Mouse (Mus musculus): ENCODE measurements around the gene Mre11a. TPM values are rescaled to one million over a fixed set of nuclear protein-coding genes. Genes with fewer than 3 reads are reported as not detected.

The Mre11a gene
- polyA plus RNA-seq, 1 experiment from 2014 or later = 26.7 TPM

- WGBS (ENCODE audit: insufficient replicate concordance) = 20% methylated on average over 7 of the region's 7 CpGs
- Histone ChIP-seq H3K4me3 (no peak overlapping the region), H3K36me3 (no peaks in the 10 kb centered on the region), H3K9me3 (replicated peaks) (no peaks in the 10 kb centered on the region), H3K27me3 (replicated peaks) (peaks cover 30% of the 10 kb centered on the region), H3K4me2 (no peak overlapping the region), H3K9ac (no peak overlapping the region), H3K27ac (no peak overlapping the region), H3K4me1 (no peaks in the 10 kb centered on the region)
- no peak for ATAC-seq
Measured at GRCm38 (mm10) chr9:14764765-14765164, 19.7 kb upstream of the Mre11a start.

- ATAC-seq = no peak
- H3K27me3 ChIP-seq (replicated peaks) = peaks cover 47% of the 10 kb centered on the region
- no peaks in the 10 kb centered on the region for H3K4me1 ChIP-seq
- no peaks in the 10 kb centered on the region for H3K9me3 ChIP-seq (replicated peaks)
- H3K9ac ChIP-seq = no peak overlapping the region
- H3K4me2 ChIP-seq = no peak overlapping the region
- H3K27ac ChIP-seq = no peak overlapping the region
- H3K36me3 ChIP-seq = no peaks in the 10 kb centered on the region
- WGBS (ENCODE audit: insufficient replicate concordance) = 74% methylated on average over 5 of the region's 6 CpGs
- H3K4me3 ChIP-seq = no peak overlapping the region
Measured at GRCm38 (mm10) chr9:14769811-14770210, 14.6 kb upstream of the Mre11a start.

- Histone ChIP-seq H3K27me3 (replicated peaks) (peaks cover 47% of the 10 kb centered on the region), H3K9ac (no peak within 1 kb of the TSS), H3K36me3 (no peaks in the 10 kb centered on the region), H3K4me3 (no peak within 1 kb of the TSS), H3K27ac (no peak within 1 kb of the TSS), H3K9me3 (replicated peaks) (no peaks in the 10 kb centered on the region), H3K4me1 (no peaks in the 10 kb centered on the region), H3K4me2 (no peak within 1 kb of the TSS)
- WGBS (ENCODE audit: insufficient replicate concordance) = 27% methylated on average over 23 of the region's 23 CpGs
- no peak for ATAC-seq
Measured at GRCm38 (mm10) chr9:14770803-14771471, 13.5 kb upstream of the Mre11a start, which contains the start of gene 1700012B09Rik. Gene 1700012B09Rik (minus strand): TSS chr9:14771030.

GRCm38 (mm10) chr9:14772074-14772473, 12.4 kb upstream of the Mre11a start:
- 72% methylated on average over 2 of the region's 2 CpGs for WGBS (ENCODE audit: insufficient replicate concordance)
- Histone ChIP-seq H3K4me1 (no peaks in the 10 kb centered on the region), H3K36me3 (no peaks in the 10 kb centered on the region), H3K9me3 (replicated peaks) (no peaks in the 10 kb centered on the region), H3K27ac (no peak overlapping the region), H3K4me3 (no peak overlapping the region), H3K9ac (no peak overlapping the region), H3K27me3 (replicated peaks) (peaks cover 42% of the 10 kb centered on the region), H3K4me2 (no peak overlapping the region)
- ATAC-seq = no peak

- Histone ChIP-seq H3K36me3 (no peaks in the 10 kb centered on the region), H3K27ac (no peak overlapping the region), H3K9ac (no peak overlapping the region), H3K4me2 (no peak overlapping the region), H3K9me3 (replicated peaks) (no peaks in the 10 kb centered on the region), H3K4me1 (no peaks in the 10 kb centered on the region), H3K4me3 (no peak overlapping the region), H3K27me3 (replicated peaks) (peaks cover 28% of the 10 kb centered on the region)
- WGBS (ENCODE audit: insufficient replicate concordance) = 41% methylated on average over 2 of the region's 2 CpGs
- no peak for ATAC-seq
Measured at GRCm38 (mm10) chr9:14773813-14774212, 10.6 kb upstream of the Mre11a start.

GRCm38 (mm10) chr9:14778341-14778740, 6.1 kb upstream of the Mre11a start:
- WGBS (ENCODE audit: insufficient replicate concordance) = 54% methylated on average over 13 of the region's 13 CpGs
- Histone ChIP-seq H3K4me1 (no peaks in the 10 kb centered on the region; the same call in 1 of the 2 replicates), H3K9ac (no peak overlapping the region), H3K27ac (no peak overlapping the region), H3K9me3 (replicated peaks) (no peaks in the 10 kb centered on the region), H3K4me3 (no peak overlapping the region), H3K36me3 (peaks cover 33% of the 10 kb centered on the region), H3K4me2 (no peak overlapping the region), H3K27me3 (replicated peaks) (no peaks in the 10 kb centered on the region)
- ATAC-seq = no peak

- Histone ChIP-seq H3K36me3 (peaks cover 65% of the 10 kb centered on the region), H3K9ac (no peak overlapping the region), H3K4me1 (peaks cover 13% of the 10 kb centered on the region), H3K27me3 (replicated peaks) (no peaks in the 10 kb centered on the region), H3K27ac (no peak overlapping the region), H3K9me3 (replicated peaks) (no peaks in the 10 kb centered on the region), H3K4me3 (no peak overlapping the region), H3K4me2 (no peak overlapping the region)
- WGBS (ENCODE audit: insufficient replicate concordance) = 85% methylated on average over 6 of the region's 6 CpGs
- no peak for ATAC-seq
Measured at GRCm38 (mm10) chr9:14787356-14787755, 2.9 kb downstream of the Mre11a start.

GRCm38 (mm10) chr9:14805714-14806113, 21.3 kb downstream of the Mre11a start:
- Histone ChIP-seq H3K4me2 (no peak overlapping the region), H3K4me1 (no peaks in the 10 kb centered on the region), H3K27ac (no peak overlapping the region), H3K9me3 (replicated peaks) (no peaks in the 10 kb centered on the region), H3K9ac (no peak overlapping the region), H3K4me3 (no peak overlapping the region), H3K27me3 (replicated peaks) (no peaks in the 10 kb centered on the region), H3K36me3 (peaks cover 95% of the 10 kb centered on the region)
- ATAC-seq = no peak
- WGBS (ENCODE audit: insufficient replicate concordance) = 91% methylated on average over 2 of the region's 2 CpGs

- Histone ChIP-seq H3K4me3 (no peak overlapping the region), H3K9ac (no peak overlapping the region), H3K27me3 (replicated peaks) (no peaks in the 10 kb centered on the region), H3K27ac (no peak overlapping the region), H3K4me2 (no peak overlapping the region), H3K4me1 (no peaks in the 10 kb centered on the region), H3K9me3 (replicated peaks) (no peaks in the 10 kb centered on the region), H3K36me3 (peaks cover 95% of the 10 kb centered on the region)
- ATAC-seq = no peak
- WGBS (ENCODE audit: insufficient replicate concordance) = 91% methylated on average over 1 of the region's 1 CpGs
Measured at GRCm38 (mm10) chr9:14806786-14807185, 22.3 kb downstream of the Mre11a start.

GRCm38 (mm10) chr9:14810111-14810510, 25.7 kb downstream of the Mre11a start:
- H3K4me3 ChIP-seq = no peak overlapping the region
- no peak for ATAC-seq
- no peak overlapping the region for H3K27ac ChIP-seq
- WGBS (ENCODE audit: insufficient replicate concordance) = 88% methylated on average over 5 of the region's 5 CpGs
- no peak overlapping the region for H3K4me2 ChIP-seq
- no peaks in the 10 kb centered on the region for H3K9me3 ChIP-seq (replicated peaks)
- no peaks in the 10 kb centered on the region for H3K27me3 ChIP-seq (replicated peaks)
- H3K4me1 ChIP-seq = no peaks in the 10 kb centered on the region
- peaks cover 96% of the 10 kb centered on the region for H3K36me3 ChIP-seq
- no peak overlapping the region for H3K9ac ChIP-seq

- no peak overlapping the region for H3K27ac ChIP-seq
- H3K9ac ChIP-seq = no peak overlapping the region
- no peaks in the 10 kb centered on the region for H3K9me3 ChIP-seq (replicated peaks)
- ATAC-seq = no peak
- no peak overlapping the region for H3K4me3 ChIP-seq
- no peaks in the 10 kb centered on the region for H3K27me3 ChIP-seq (replicated peaks)
- H3K4me1 ChIP-seq = no peaks in the 10 kb centered on the region
- H3K4me2 ChIP-seq = no peak overlapping the region
- peaks cover 93% of the 10 kb centered on the region for H3K36me3 ChIP-seq
Measured at GRCm38 (mm10) chr9:14821396-14821795, 36.9 kb downstream of the Mre11a start.

- H3K4me1 ChIP-seq = no peaks in the 10 kb centered on the region
- H3K4me3 ChIP-seq = no peak overlapping the region
- WGBS (ENCODE audit: insufficient replicate concordance) = 84% methylated on average over 5 of the region's 5 CpGs
- no peak for ATAC-seq
- no peak overlapping the region for H3K27ac ChIP-seq
- H3K27me3 ChIP-seq (replicated peaks) = no peaks in the 10 kb centered on the region
- no peak overlapping the region for H3K9ac ChIP-seq
- H3K4me2 ChIP-seq = no peak overlapping the region
- no peaks in the 10 kb centered on the region for H3K9me3 ChIP-seq (replicated peaks)
- peaks cover 89% of the 10 kb centered on the region for H3K36me3 ChIP-seq
Measured at GRCm38 (mm10) chr9:14824840-14825239, 40.4 kb downstream of the Mre11a start.

GRCm38 (mm10) chr9:14827875-14828274, 43.4 kb downstream of the Mre11a start:
- Histone ChIP-seq H3K4me1 (no peaks in the 10 kb centered on the region), H3K4me2 (no peak overlapping the region), H3K27ac (no peak overlapping the region), H3K27me3 (replicated peaks) (no peaks in the 10 kb centered on the region), H3K9me3 (replicated peaks) (no peaks in the 10 kb centered on the region), H3K4me3 (no peak overlapping the region), H3K36me3 (peaks cover 89% of the 10 kb centered on the region), H3K9ac (no peak overlapping the region)
- 73% methylated on average over 2 of the region's 2 CpGs for WGBS (ENCODE audit: insufficient replicate concordance)
- ATAC-seq = no peak
